Mouse (Mus musculus): ENCODE measurements around the gene Rbm20. TPM values are rescaled to one million over a fixed set of nuclear protein-coding genes. Genes with fewer than 3 reads are reported as not detected.

The Rbm20 gene
- polyA plus RNA-seq, 1 experiment, result 0.22 TPM

GRCm38 (mm10) chr19:53793994-53794890 is 117.1 kb downstream of the Rbm20 start:
- TF ChIP-seq CTCF (IDR thresholded peaks at IDR 0.05; ENCODE audit: extremely low read depth, insufficient read depth, insufficient read length, insufficient replicate concordance), result no peak
- no peak for TF ChIP-seq POLR2A (IDR thresholded peaks at IDR 0.05; ENCODE audit: low read depth, low read length)
- H3K36me3 ChIP-seq (ENCODE audit: control insufficient read depth, insufficient read depth, low read length), result no peaks in the 10 kb centered on the region
- whole genome bisulfite sequencing, result 87% methylated on average over 23 of the region's 23 CpGs
- H3K4me3 ChIP-seq (ENCODE audit: extremely low read depth, insufficient read depth, insufficient read length), result no peak overlapping the region
- no peak overlapping the region for H3K27ac ChIP-seq (ENCODE audit: insufficient read depth, low read length)
- H3K27me3 ChIP-seq (ENCODE audit: control insufficient read depth, insufficient read depth, low read length), result no peaks in the 10 kb centered on the region
- no peaks in the 10 kb centered on the region for H3K4me1 ChIP-seq (ENCODE audit: control insufficient read depth, insufficient read depth, insufficient read length)
- DNase-seq (ENCODE audit: low read depth in 1 of 2, low spot score in 2 of 2), result no peak

GRCm38 (mm10) chr19:53794996-53795395 is 117.9 kb downstream of the Rbm20 start:
- H3K36me3 ChIP-seq (ENCODE audit: control insufficient read depth, insufficient read depth, low read length), result no peaks in the 10 kb centered on the region
- 93% methylated on average over 4 of the region's 4 CpGs for WGBS
- H3K4me1 ChIP-seq (ENCODE audit: control insufficient read depth, insufficient read depth, insufficient read length), result no peaks in the 10 kb centered on the region
- no peak for DNase-seq (ENCODE audit: low read depth in 1 of 2, low spot score in 2 of 2)
- TF ChIP-seq CTCF (IDR thresholded peaks at IDR 0.05; ENCODE audit: extremely low read depth, insufficient read depth, insufficient read length, insufficient replicate concordance), result no peak
- TF ChIP-seq POLR2A (IDR thresholded peaks at IDR 0.05; ENCODE audit: low read depth, low read length), result no peak
- no peak overlapping the region for H3K27ac ChIP-seq (ENCODE audit: insufficient read depth, low read length)
- no peaks in the 10 kb centered on the region for H3K27me3 ChIP-seq (ENCODE audit: control insufficient read depth, insufficient read depth, low read length)
- no peak overlapping the region for H3K4me3 ChIP-seq (ENCODE audit: extremely low read depth, insufficient read depth, insufficient read length)

DNA sequence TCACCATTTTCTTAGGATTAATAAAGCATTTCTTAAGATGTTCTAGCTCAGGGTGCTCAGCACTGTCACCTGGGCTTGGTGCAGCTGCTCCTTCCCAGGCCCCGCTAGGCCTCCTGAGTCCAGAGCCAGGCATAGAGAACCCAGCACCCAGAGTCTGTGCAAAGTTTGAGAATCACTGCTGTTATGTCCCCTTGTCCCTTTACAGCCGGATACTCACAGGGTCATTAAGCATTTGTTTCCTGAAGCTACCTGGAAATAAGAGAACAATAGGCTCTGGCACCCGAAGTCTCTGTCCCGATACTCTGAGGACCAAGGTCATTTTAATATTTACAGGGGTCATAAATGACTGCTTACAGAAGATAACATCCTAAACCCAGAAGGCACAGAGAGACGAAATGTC is 118.9 kb downstream of the Rbm20 start:
- H3K4me3 ChIP-seq (ENCODE audit: extremely low read depth, insufficient read depth, insufficient read length), result no peak overlapping the region
- no peaks in the 10 kb centered on the region for H3K36me3 ChIP-seq (ENCODE audit: control insufficient read depth, insufficient read depth, low read length)
- no peak for DNase-seq (ENCODE audit: low read depth in 1 of 2, low spot score in 2 of 2)
- no peaks in the 10 kb centered on the region for H3K27me3 ChIP-seq (ENCODE audit: control insufficient read depth, insufficient read depth, low read length)
- H3K4me1 ChIP-seq (ENCODE audit: control insufficient read depth, insufficient read depth, insufficient read length), result no peaks in the 10 kb centered on the region
- H3K27ac ChIP-seq (ENCODE audit: insufficient read depth, low read length), result no peak overlapping the region
- 91% methylated on average over 5 of the region's 5 CpGs for WGBS
- TF ChIP-seq CTCF (IDR thresholded peaks at IDR 0.05; ENCODE audit: extremely low read depth, insufficient read depth, insufficient read length, insufficient replicate concordance) (no peak), POLR2A (IDR thresholded peaks at IDR 0.05; ENCODE audit: low read depth, low read length) (no peak)

- no peak overlapping the region for H3K4me3 ChIP-seq (ENCODE audit: extremely low read depth, insufficient read depth, insufficient read length)
- H3K36me3 ChIP-seq (ENCODE audit: control insufficient read depth, insufficient read depth, low read length), result no peaks in the 10 kb centered on the region
- no peak overlapping the region for H3K27ac ChIP-seq (ENCODE audit: insufficient read depth, low read length)
- no peak for DNase-seq (ENCODE audit: low read depth in 1 of 2, low spot score in 2 of 2)
- H3K27me3 ChIP-seq (ENCODE audit: control insufficient read depth, insufficient read depth, low read length), result no peaks in the 10 kb centered on the region
- no peaks in the 10 kb centered on the region for H3K4me1 ChIP-seq (ENCODE audit: control insufficient read depth, insufficient read depth, insufficient read length)
- TF ChIP-seq POLR2A (IDR thresholded peaks at IDR 0.05; ENCODE audit: low read depth, low read length), result no peak
- no peak for TF ChIP-seq CTCF (IDR thresholded peaks at IDR 0.05; ENCODE audit: extremely low read depth, insufficient read depth, insufficient read length, insufficient replicate concordance)
- 86% methylated on average over 10 of the region's 10 CpGs for WGBS
Measured at GRCm38 (mm10) chr19:53797770-53798169, 120.7 kb downstream of the Rbm20 start.

DNA sequence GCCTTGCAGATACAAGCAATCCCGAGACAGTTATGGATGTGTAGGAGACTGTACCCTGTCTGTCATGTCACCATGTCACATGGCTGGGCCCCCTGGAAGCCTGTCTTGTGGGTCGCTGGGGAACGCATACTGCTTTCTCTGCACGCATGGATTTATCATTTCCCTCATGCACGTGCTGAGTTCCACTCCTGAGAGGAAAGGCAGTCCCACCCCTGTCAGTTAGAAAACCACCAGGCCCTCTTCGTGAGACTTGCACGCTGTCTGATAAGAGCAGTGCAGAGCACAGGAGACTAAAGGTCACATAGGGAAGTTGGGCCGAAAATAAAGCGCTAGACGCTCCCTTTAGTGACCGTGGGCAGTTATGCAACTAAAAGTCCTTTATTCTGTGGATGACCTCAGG is 122.8 kb downstream of the Rbm20 start:
- no peaks in the 10 kb centered on the region for H3K27me3 ChIP-seq (ENCODE audit: control insufficient read depth, insufficient read depth, low read length)
- no peak overlapping the region for H3K4me3 ChIP-seq (ENCODE audit: extremely low read depth, insufficient read depth, insufficient read length)
- 39% methylated on average over 11 of the region's 11 CpGs for WGBS
- no peaks in the 10 kb centered on the region for H3K4me1 ChIP-seq (ENCODE audit: control insufficient read depth, insufficient read depth, insufficient read length)
- DNase-seq (ENCODE audit: low read depth in 1 of 2, low spot score in 2 of 2), result no peak
- TF ChIP-seq CTCF (IDR thresholded peaks at IDR 0.05; ENCODE audit: extremely low read depth, insufficient read depth, insufficient read length, insufficient replicate concordance) (no peak), POLR2A (IDR thresholded peaks at IDR 0.05; ENCODE audit: low read depth, low read length) (no peak)
- H3K27ac ChIP-seq (ENCODE audit: insufficient read depth, low read length), result no peak overlapping the region
- no peaks in the 10 kb centered on the region for H3K36me3 ChIP-seq (ENCODE audit: control insufficient read depth, insufficient read depth, low read length)

DNA sequence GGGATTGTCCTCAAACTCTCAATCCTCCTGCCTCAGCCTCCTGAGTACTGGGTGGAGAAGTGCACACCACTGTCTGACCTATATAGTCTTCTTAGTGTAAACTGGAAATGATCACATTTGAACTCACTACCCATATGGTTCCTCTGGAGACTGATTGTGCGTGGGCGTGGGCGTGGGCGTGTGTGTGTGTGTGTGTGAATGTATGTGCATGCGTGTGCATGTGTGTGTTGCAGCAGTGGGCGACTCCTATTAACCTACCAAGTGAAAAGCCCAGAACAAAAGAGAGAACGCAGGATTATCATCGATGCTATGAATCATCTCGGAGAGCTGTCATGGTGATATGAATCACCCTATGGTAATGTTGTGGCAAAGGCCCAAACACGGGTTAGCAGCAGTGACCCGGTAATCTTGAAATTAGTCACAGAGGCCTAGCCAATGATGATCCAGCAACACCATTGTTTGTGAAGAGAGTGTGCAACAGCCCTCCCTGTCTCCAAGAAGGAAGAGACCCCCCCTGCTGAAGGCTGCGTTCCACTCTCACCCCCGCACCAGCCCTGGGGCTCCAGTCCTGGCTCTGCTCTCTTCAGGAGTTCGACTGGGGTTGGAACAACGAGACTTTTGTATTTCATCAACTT is 123.4 kb downstream of the Rbm20 start:
- Histone ChIP-seq H3K27ac (ENCODE audit: insufficient read depth, low read length) (no peak overlapping the region), H3K4me3 (ENCODE audit: extremely low read depth, insufficient read depth, insufficient read length) (no peak overlapping the region)

More for the DNA sequence above, 123.4 kb downstream of the Rbm20 start:
- no peak for DNase-seq (ENCODE audit: low read depth in 1 of 2, low spot score in 2 of 2)
- TF ChIP-seq CTCF (IDR thresholded peaks at IDR 0.05; ENCODE audit: extremely low read depth, insufficient read depth, insufficient read length, insufficient replicate concordance) (no peak), POLR2A (IDR thresholded peaks at IDR 0.05; ENCODE audit: low read depth, low read length) (no peak)
- H3K36me3 ChIP-seq (ENCODE audit: control insufficient read depth, insufficient read depth, low read length), result no peaks in the 10 kb centered on the region
- WGBS, result 75% methylated on average over 15 of the region's 15 CpGs
- H3K4me1 ChIP-seq (ENCODE audit: control insufficient read depth, insufficient read depth, insufficient read length), result no peaks in the 10 kb centered on the region
- no peaks in the 10 kb centered on the region for H3K27me3 ChIP-seq (ENCODE audit: control insufficient read depth, insufficient read depth, low read length)
